Mouse (Mus musculus) hindbrain, embryonic 16.5 days (tissue): ENCODE data around the gene Tchhl1. TPM values are rescaled to one million over a fixed set of nuclear protein-coding genes. Genes with fewer than 3 reads are reported as not detected.

Experiments
- ATAC-seq: fragments of 200-750 bp; cut with Nextera tagmentation; 2 replicates; pipeline ENCODE4 v1.8.0; 2017; ENCODE audit warnings: moderate TSS enrichment, moderate library complexity
- H3K27ac ChIP-seq: fragments of 300-500 bp; sonication (generic); 2 replicates; pipeline ENCODE4 v1.5.1; 2014; ENCODE audit warnings: low read depth, mild to moderate bottlenecking, control low read depth, low read length, moderate library complexity
- H3K27me3 ChIP-seq: fragments of 300-500 bp; sonication (generic); replicated peaks from 2 replicates; pipeline ENCODE4 v1.6.1; 2014; ENCODE audit warnings: low read length; ENCODE audit not compliant: control insufficient read depth, insufficient read depth
- H3K36me3 ChIP-seq: fragments of 300-500 bp; sonication (generic); 2 replicates; pipeline ENCODE4 v1.6.1; 2014; ENCODE audit warnings: mild to moderate bottlenecking, low read length, moderate library complexity, mixed read lengths; ENCODE audit not compliant: control insufficient read depth, insufficient read depth
- H3K4me1 ChIP-seq: fragments of 300-500 bp; sonication (generic); 2 replicates; pipeline ENCODE4 v1.6.1; 2014; ENCODE audit warnings: low read depth, low read length; ENCODE audit not compliant: control insufficient read depth, insufficient read depth
- H3K4me2 ChIP-seq: fragments of 300-500 bp; sonication (generic); 2 replicates; pipeline ENCODE4 v1.6.1; 2014; ENCODE audit warnings: mild to moderate bottlenecking, low read length, control low read depth, moderate library complexity
- H3K4me3 ChIP-seq: fragments of 300-500 bp; sonication (generic); 2 replicates; pipeline ENCODE4 v1.5.1; 2014; ENCODE audit warnings: mild to moderate bottlenecking, low read length, control low read depth, moderate library complexity
- H3K9ac ChIP-seq: fragments of 300-500 bp; sonication (generic); 2 replicates; pipeline ENCODE4 v1.6.1; 2014; ENCODE audit warnings: low read depth, mild to moderate bottlenecking, control low read depth, low read length, moderate library complexity
- H3K9me3 ChIP-seq: fragments of 300-500 bp; sonication (generic); 2 replicates; pipeline ENCODE4 v1.6.1; 2014; ENCODE audit warnings: mild to moderate bottlenecking, low read length, moderate library complexity; ENCODE audit not compliant: control insufficient read depth
- WGBS: fragments of 180-500 bp; shearing (Covaris S2); extraction: QIAGEN DNeasy Blood & Tissue Kit; methylation state at CpG from one replicate; pipeline ENCODE4 v1.1.7; 2014; 5-methylcytosine and 5-hydroxymethylcytosine counted together
- microRNA-seq: library from miRNA; unstranded; fragments of <30 nt; microRNA quantifications from one replicate; pipeline ENCODE4, GENCODE M21; 2017
- polyA plus RNA-seq: library from polyadenylated mRNA; unstranded; fragments of >200 nt; fragmentation: Nextera tagmentation; extraction: Ambion mirVana; gene quantifications from 2 replicates; pipeline ENCODE4 v1.2.1, GENCODE M21; 2015

Tchhl1 gene
- polyA plus RNA-seq, 1 experiment from 2014 or later = not detected

DNA sequence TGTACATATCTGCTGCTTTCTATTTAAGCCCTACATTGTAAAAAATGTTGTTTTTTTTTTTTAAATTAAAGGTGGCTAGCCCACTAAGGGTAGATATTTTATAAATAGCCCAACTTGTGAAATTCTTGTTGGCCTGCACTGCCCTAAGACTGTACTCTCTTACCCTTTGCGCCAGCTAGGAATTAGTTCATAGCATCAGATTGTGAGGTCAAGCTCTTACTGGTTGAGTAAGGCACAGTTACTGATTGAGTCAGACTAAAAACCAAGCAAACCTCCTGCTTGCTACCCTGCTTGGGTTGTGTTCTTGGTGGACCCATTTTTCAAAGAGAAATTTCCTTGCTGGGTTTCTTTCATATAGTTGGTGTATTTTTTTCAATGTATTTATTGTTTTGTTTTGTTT lies 43.2 kb downstream of the Tchhl1 start:
- Histone ChIP-seq H3K4me3 (no peak overlapping the region), H3K27ac (no peak overlapping the region), H3K27me3 (no peaks in the 10 kb centered on the region), H3K9me3 (no peaks in the 10 kb centered on the region), H3K36me3 (no peaks in the 10 kb centered on the region), H3K4me2 (no peak overlapping the region), H3K9ac (no peak overlapping the region), H3K4me1 (no peaks in the 10 kb centered on the region)
- no peak for ATAC-seq
- WGBS = 97% methylated on average over 1 of the region's 1 CpGs

DNA sequence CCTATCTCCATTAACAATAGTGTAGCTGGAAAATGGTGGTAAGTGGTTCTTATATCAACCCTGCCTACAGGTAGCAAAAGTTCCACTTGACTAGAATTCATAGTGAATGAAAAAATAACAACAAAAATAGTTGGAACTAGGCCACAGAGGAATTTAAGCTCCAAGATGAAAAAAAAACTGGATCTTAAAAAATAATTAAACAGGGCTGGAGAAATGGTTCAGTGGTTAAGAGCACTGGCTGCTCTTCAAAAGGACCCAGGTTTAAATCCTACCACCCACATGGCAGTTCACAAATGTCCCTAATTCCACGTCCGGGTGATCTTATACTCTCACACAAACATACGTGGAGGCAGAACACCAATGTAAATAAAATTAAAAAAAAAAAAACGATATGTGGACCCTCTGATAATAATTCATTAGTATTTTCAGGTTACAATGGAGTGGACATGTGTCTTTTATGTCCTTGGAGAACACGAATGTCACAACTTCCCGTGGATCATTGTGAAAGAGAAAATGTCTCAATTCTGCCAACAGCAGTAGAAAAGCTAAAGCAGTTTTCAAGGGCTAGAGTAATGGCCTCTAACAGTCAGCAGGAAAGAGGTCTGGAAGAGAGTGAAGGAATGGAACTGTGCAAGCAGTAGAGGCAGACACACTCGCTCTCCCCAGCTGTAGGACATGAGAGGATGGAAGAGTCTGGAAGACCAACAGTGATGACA lies 44.0 kb downstream of the Tchhl1 start:
- Histone ChIP-seq H3K9ac (no peak overlapping the region), H3K4me3 (no peak overlapping the region), H3K9me3 (no peaks in the 10 kb centered on the region), H3K27me3 (no peaks in the 10 kb centered on the region), H3K27ac (no peak overlapping the region), H3K4me2 (no peak overlapping the region), H3K4me1 (no peaks in the 10 kb centered on the region), H3K36me3 (no peaks in the 10 kb centered on the region)
- WGBS = 78% methylated on average over 7 of the region's 7 CpGs
- ATAC-seq = no peak

DNA sequence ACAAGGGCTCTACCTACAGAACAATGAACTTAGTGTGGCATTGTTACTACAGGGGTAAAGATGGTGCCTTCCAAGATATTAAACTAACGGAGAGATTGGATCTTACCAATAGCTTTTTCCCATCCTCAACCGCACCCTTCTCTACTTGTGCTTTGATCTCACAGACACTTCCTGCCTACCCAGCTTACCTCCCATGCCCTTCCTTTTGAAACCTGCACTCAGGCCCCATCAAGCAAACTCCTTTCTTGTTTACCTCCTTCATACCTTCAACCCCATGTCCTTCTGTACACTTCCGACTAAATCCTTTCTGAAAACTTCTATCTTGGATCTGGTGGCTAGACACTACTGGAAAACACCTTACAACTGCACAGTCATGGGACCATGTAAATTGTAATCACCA lies 46.1 kb downstream of the Tchhl1 start:
- H3K4me2 ChIP-seq = no peak overlapping the region
- ATAC-seq = no peak
- H3K36me3 ChIP-seq = no peaks in the 10 kb centered on the region
- H3K9ac ChIP-seq = no peak overlapping the region
- H3K27ac ChIP-seq = no peak overlapping the region
- WGBS = 96% methylated on average over 3 of the region's 3 CpGs
- H3K9me3 ChIP-seq = no peaks in the 10 kb centered on the region
- H3K4me1 ChIP-seq = no peaks in the 10 kb centered on the region
- no peak overlapping the region for H3K4me3 ChIP-seq
- no peaks in the 10 kb centered on the region for H3K27me3 ChIP-seq

DNA sequence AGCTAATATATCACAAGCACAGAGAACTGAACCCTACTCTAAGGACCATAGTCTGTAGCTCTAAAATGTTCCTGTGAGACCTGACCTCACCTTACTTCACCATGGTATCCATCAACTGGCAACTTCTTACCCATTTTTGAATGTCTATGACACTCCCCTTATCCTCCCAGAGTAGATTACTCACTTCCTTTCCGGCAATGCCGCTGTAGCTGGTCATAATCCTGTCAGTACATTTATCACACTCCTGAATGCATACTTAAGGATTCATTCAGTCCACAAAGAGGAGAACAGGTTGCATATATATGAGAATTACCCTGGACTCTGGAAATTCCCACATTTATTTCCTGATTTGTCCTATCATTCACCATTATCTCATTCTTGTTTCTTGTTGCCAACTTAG lies 48.8 kb downstream of the Tchhl1 start:
- H3K4me2 ChIP-seq = no peak overlapping the region
- H3K4me1 ChIP-seq = no peaks in the 10 kb centered on the region; the same call in 1 of the 2 replicates
- no peak overlapping the region for H3K9ac ChIP-seq
- H3K27me3 ChIP-seq = no peaks in the 10 kb centered on the region
- H3K36me3 ChIP-seq = no peaks in the 10 kb centered on the region
- WGBS = 89% methylated on average over 2 of the region's 2 CpGs
- no peak overlapping the region for H3K27ac ChIP-seq
- H3K9me3 ChIP-seq = no peaks in the 10 kb centered on the region
- H3K4me3 ChIP-seq = no peak overlapping the region
- no peak for ATAC-seq

DNA sequence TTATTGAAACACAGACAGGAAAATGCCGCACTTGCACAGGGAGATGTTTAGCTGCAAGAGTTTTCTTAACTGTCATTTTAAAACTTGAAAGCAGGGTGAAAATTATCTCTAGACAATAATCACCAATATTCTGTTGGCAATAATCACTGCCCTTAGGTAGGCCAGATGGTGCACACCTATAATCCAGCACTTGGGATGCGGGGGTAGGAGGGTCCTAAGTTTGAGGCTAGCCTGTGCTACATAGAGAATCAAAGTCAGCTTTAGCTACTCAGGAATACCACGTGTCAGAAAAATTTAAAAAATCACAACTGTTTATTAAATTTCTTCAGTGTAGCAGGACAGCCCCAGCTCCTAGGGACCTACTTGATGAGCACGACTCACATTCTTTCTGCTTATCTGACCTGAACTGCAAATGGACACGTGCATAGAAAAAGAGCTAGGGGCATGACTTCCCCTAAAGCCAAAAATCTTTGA lies 51.3 kb downstream of the Tchhl1 start:
- no peak overlapping the region for H3K27ac ChIP-seq
- no peak overlapping the region for H3K9ac ChIP-seq
- H3K4me1 ChIP-seq = no peaks in the 10 kb centered on the region; the same call in 1 of the 2 replicates
- H3K27me3 ChIP-seq = no peaks in the 10 kb centered on the region
- H3K36me3 ChIP-seq = no peaks in the 10 kb centered on the region
- 56% methylated on average over 5 of the region's 5 CpGs for WGBS
- H3K9me3 ChIP-seq = no peaks in the 10 kb centered on the region
- peak overlapping the region; percentile 61 for H3K4me3 ChIP-seq
- ATAC-seq = peak; percentile 31; the same call in 1 of the 2 replicates
- peak overlapping the region; percentile 96 for H3K4me2 ChIP-seq

DNA sequence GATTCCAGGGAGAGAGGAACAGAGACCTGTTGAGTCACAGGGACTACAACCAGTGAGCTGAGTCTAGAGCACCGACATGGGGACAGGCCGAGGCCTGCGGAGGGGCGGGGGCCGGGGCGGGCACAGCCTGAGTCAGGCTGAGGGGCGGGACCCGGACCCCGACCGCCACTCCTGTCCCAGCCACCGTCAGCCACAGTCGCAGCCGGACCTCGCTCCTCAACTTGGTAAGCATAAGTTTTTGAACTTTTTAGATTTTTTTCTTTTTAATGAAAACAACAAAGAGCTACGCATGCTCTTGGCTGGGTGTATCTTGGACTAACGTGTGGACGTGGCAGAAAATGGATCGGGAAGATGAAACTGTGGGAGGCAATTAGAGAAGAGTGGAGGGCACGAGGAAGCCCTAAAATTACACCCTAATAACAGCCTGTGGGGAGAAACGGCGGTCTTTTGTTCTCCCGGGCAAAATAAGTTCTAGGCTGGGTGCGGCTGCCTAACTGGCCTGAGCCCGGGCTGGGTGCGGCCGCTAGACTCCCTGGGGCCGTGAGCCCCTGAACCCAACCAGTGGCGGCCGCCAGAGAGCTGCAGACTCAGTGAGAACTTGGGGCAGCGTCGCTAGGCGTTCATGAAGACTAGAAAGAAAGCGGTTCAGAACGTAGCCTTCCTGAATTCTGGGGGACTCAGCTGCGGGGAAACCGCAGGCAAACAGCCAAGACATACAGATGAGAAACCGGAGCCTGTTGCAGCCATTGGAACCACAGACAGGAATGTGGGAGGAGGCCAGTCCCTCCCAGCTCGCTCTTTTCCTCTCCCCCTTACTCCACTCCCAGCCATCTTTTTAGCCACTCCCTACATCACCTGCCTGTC lies 52.0 kb downstream of the Tchhl1 start, which contains the start of gene S100a11:
TSS of gene S100a11 (plus strand) at position 159 of the 864 bp plus-strand sequence.
- no peaks in the 10 kb centered on the region; the same call in 1 of the 2 replicates for H3K4me1 ChIP-seq
- H3K36me3 ChIP-seq = no peaks in the 10 kb centered on the region
- no peak within 1 kb of the TSS; the same call in 1 of the 2 replicates for H3K27ac ChIP-seq
- no peaks in the 10 kb centered on the region for H3K9me3 ChIP-seq
- ATAC-seq = peak; percentile 89
- H3K27me3 ChIP-seq = no peaks in the 10 kb centered on the region
- H3K4me3 ChIP-seq = peak within 1 kb of the TSS; percentile 61
- peak within 1 kb of the TSS; percentile 72 for H3K9ac ChIP-seq
- under 1% methylated on average over 37 of the region's 38 CpGs for WGBS
- peak within 1 kb of the TSS; percentile 96 for H3K4me2 ChIP-seq

Small RNAs within 50 kb of the gene (microRNA-seq; reads per million reads assigned to microRNA genes)
- not detected for gene Gm22752

Other genes starting within 250 kb of the Tchhl1 start
- not detected in 2 replicates for gene Flg, start 195.2 kb upstream of the Tchhl1 start, polyA plus RNA-seq
- not detected in 2 replicates for gene Hrnr, start 149.0 kb upstream of the Tchhl1 start, polyA plus RNA-seq
- not detected in 2 replicates for gene Rptn, start 75.1 kb upstream of the Tchhl1 start, polyA plus RNA-seq
- gene Tchh, start 26.4 kb upstream of the Tchhl1 start, polyA plus RNA-seq = 1.4 and 1.6 TPM in 2 replicates
- 173 and 217 TPM in 2 replicates for gene S100a11, start 51.7 kb downstream of the Tchhl1 start, polyA plus RNA-seq
- 198 and 202 TPM in 2 replicates for gene S100a10, start 86.3 kb downstream of the Tchhl1 start, polyA plus RNA-seq
- not detected in 2 replicates for gene Tdpoz2, start 183.9 kb downstream of the Tchhl1 start, polyA plus RNA-seq
- gene Tdpoz1, start 207.6 kb downstream of the Tchhl1 start, polyA plus RNA-seq = not detected in 2 replicates
- not detected in 2 replicates for gene Gm37596, start 224.3 kb downstream of the Tchhl1 start, polyA plus RNA-seq